Comparison of ENCODE assay signal across 30 mouse cellular contexts in genomic region chr5:129865841-129866240, GRCm38 (mm10). TPM values are rescaled to one million over a fixed set of nuclear protein-coding genes. Genes with fewer than 3 reads are reported as not detected.
A peak's percentile ranks its signal among the peaks of the same experiment; 100 is the strongest.
DNase-seq lines count a peak whose midpoint lies in the region; ATAC-seq and TF ChIP-seq lines count a peak whose summit lies in the region.
"Had no signal": no experiment of that assay in that cellular context is flagged by ENCODE, and none has a peak within 500 bp of the region (broad histone marks: within the 10 kb centered on the region; RNA-seq: fewer than 3 reads in every experiment).

No protein-coding gene starts in this region.

- H3K4me1 ChIP-seq in stomach, postnatal 0 days (replicated peaks; ENCODE audit: control insufficient read depth, insufficient read depth): no peaks in the 10 kb centered on the region
- H3K4me1 ChIP-seq: forebrain, embryonic 12.5 days; forebrain, embryonic 15.5 days had no signal

- H3K36me3 ChIP-seq in stomach, postnatal 0 days (ENCODE audit: control insufficient read depth, insufficient read depth, low read length): 0 out of 2 replicates have a peak, but pooled peaks cover 2% of the 10 kb centered on the region

- no peak for TF ChIP-seq EP300 in stomach, postnatal 0 days (optimal IDR thresholded peaks at IDR 0.05)

- no peak overlapping the region for H3K4me3 ChIP-seq in stomach, postnatal 0 days (ENCODE audit: low read depth, low read length)
- H3K4me3 ChIP-seq: embryonic facial prominence, embryonic 10.5 days; embryonic facial prominence, embryonic 13.5 days; erythroblast, embryonic 14.5 days; forebrain, embryonic 12.5 days; forebrain, embryonic 15.5 days; heart, adult 2 months; heart, embryonic 10.5 days; heart, embryonic 13.5 days had no signal

- no peak overlapping the region for H3K4me2 ChIP-seq in stomach, postnatal 0 days (replicated peaks; ENCODE audit: low read depth)
- H3K4me2 ChIP-seq: embryonic facial prominence, embryonic 13.5 days; forebrain, embryonic 12.5 days; forebrain, embryonic 15.5 days; heart, embryonic 13.5 days; hindbrain, embryonic 14.5 days had no signal

- no peak overlapping the region for H3K9ac ChIP-seq in stomach, postnatal 0 days (ENCODE audit: low read length)
- H3K9ac ChIP-seq: embryonic facial prominence, embryonic 13.5 days; forebrain, embryonic 12.5 days; forebrain, embryonic 15.5 days; heart, embryonic 13.5 days; hindbrain, embryonic 14.5 days had no signal

- 78% methylated on average over 12 of the region's 12 CpGs for WGBS in stomach, postnatal 0 days

- no peaks in the 10 kb centered on the region for H3K27me3 ChIP-seq in stomach, postnatal 0 days (ENCODE audit: control insufficient read depth, insufficient read depth, low read length)
- H3K27me3 ChIP-seq: embryonic facial prominence, embryonic 13.5 days; forebrain, embryonic 12.5 days; forebrain, embryonic 15.5 days; heart, embryonic 13.5 days; Patski had no signal

- H3K9me3 ChIP-seq in stomach, postnatal 0 days (ENCODE audit: control insufficient read depth, low read length): no peaks in the 10 kb centered on the region
- H3K9me3 ChIP-seq: embryonic facial prominence, embryonic 13.5 days; forebrain, embryonic 12.5 days; forebrain, embryonic 15.5 days; heart, embryonic 10.5 days; heart, embryonic 13.5 days had no signal

- peak; percentile 35 for DNase-seq in gastrocnemius, postnatal 25 days
- DNase-seq in gastrocnemius, postnatal 4 days (ENCODE audit: low spot score in 2 of 2): no peak
- DNase-seq in R1 (ENCODE audit: low read depth, low spot score): peak; percentile 64
- peak; percentile 25 for DNase-seq in stomach, postnatal 0 days (ENCODE audit: low spot score)
- DNase-seq in right cerebral cortex, adult 2 months (ENCODE audit: low spot score in 2 of 2): no peak
- no peak for DNase-seq in layer of hippocampus, postnatal 10 days (ENCODE audit: low spot score in 2 of 2)
- DNase-seq: adrenal gland, adult 8-10 months; adrenal gland, postnatal 25 days; cerebellum, adult 11-12 months; cerebellum, adult 8-10 months; cerebellum, postnatal 10 days; cerebellum, postnatal 36 days; embryo, embryonic 11 days; heart, adult 2 months; heart, postnatal 14 days; heart, postnatal 4 days had no signal

- no peak for TF ChIP-seq CTCF in stomach, postnatal 0 days (IDR thresholded peaks at IDR 0.05; ENCODE audit: low read depth)

- ATAC-seq in stomach, postnatal 0 days (ENCODE audit: low FRiP score, low TSS enrichment): peak; percentile 47; the same call in 1 of the 2 replicates
- ATAC-seq: CD4-positive, CD25-positive, alpha-beta regulatory T cell, adult 4 months; forebrain, embryonic 15.5 days; hindbrain, postnatal 0 days; inflammation-experienced regulatory T-cells, adult 6 months; intestine, embryonic 16.5 days; Patski had no signal

- no peak overlapping the region for H3K27ac ChIP-seq in stomach, postnatal 0 days (replicated peaks)
- H3K27ac ChIP-seq: embryonic facial prominence, embryonic 10.5 days; embryonic facial prominence, embryonic 13.5 days; forebrain, embryonic 12.5 days; forebrain, embryonic 15.5 days; heart, adult 2 months; heart, embryonic 10.5 days; heart, embryonic 13.5 days; hindbrain, embryonic 14.5 days; hindbrain, postnatal 0 days had no signal

RNA-seq across cellular contexts. Expression of gene Sumf2, which starts 19.1 kb away (rescaled TPM):
- 1 to 10 TPM; 8.4 to 8.6 TPM for total RNA-seq in gastrocnemius, postnatal 25 days (2021)
- 10 to 100 TPM; 20.9 to 22.2 TPM for total RNA-seq in gastrocnemius, postnatal 4 days (2021)
- 24.5 and 27.3 TPM in 2 replicates for polyA plus RNA-seq in stomach, postnatal 0 days (2015; fragmentation: Nextera tagmentation; extraction: Ambion mirVana)
- total RNA-seq in layer of hippocampus, postnatal 10 days (2021): 10 to 100 TPM; 19.9 to 25.8 TPM

RNA-seq across cellular contexts. Expression of gene Chchd2, which starts 21.4 kb away (rescaled TPM):
- total RNA-seq in gastrocnemius, postnatal 25 days (2021): 100 to 1,000 TPM; 560 to 586 TPM
- total RNA-seq in gastrocnemius, postnatal 4 days (2021): 100 to 1,000 TPM; 413 to 416 TPM
- 906 and 964 TPM in 2 replicates for polyA plus RNA-seq in stomach, postnatal 0 days (2015; fragmentation: Nextera tagmentation; extraction: Ambion mirVana)
- total RNA-seq in layer of hippocampus, postnatal 10 days (2021): 100 to 1,000 TPM; 411 to 434 TPM

RNA-seq across cellular contexts. Expression of gene Zbed5, which starts 29.7 kb away (rescaled TPM):
- total RNA-seq in gastrocnemius, postnatal 25 days (2021): 1 to 10 TPM in 1 of 2 experiments, under 1 TPM in 1; 0.19 to 1.1 TPM
- 1 to 10 TPM; 1.5 to 2.0 TPM for total RNA-seq in gastrocnemius, postnatal 4 days (2021)
- 1.8 and 2.6 TPM in 2 replicates for polyA plus RNA-seq in stomach, postnatal 0 days (2015; fragmentation: Nextera tagmentation; extraction: Ambion mirVana)
- 1 to 10 TPM; 4.7 to 5.6 TPM for total RNA-seq in layer of hippocampus, postnatal 10 days (2021)

RNA-seq across cellular contexts. Expression of gene Phkg1, which starts 32.5 kb away (rescaled TPM):
- total RNA-seq in gastrocnemius, postnatal 25 days (2021): 100 to 1,000 TPM; 297 to 365 TPM
- 10 to 100 TPM; 85.0 to 98.6 TPM for total RNA-seq in gastrocnemius, postnatal 4 days (2021)
- polyA plus RNA-seq in stomach, postnatal 0 days (2015; fragmentation: Nextera tagmentation; extraction: Ambion mirVana): 0.08 and 0.25 TPM in 2 replicates
- total RNA-seq in layer of hippocampus, postnatal 10 days (2021): 10 to 100 TPM; 12.6 to 15.9 TPM
- polyA plus RNA-seq: erythroblast, embryonic 14.5 days; G1E had no signal

RNA-seq across cellular contexts. Expression of gene Nupr1l, which starts 42.5 kb away (rescaled TPM):
- 1 to 10 TPM in 1 of 2 experiments, not detected in 1; 1.2 TPM for total RNA-seq in gastrocnemius, postnatal 25 days (2021)
- total RNA-seq in gastrocnemius, postnatal 4 days (2021): 1 to 10 TPM; 1.5 to 1.8 TPM
- polyA plus RNA-seq in stomach, postnatal 0 days (2015; fragmentation: Nextera tagmentation; extraction: Ambion mirVana): 2.2 and 3.0 TPM in 2 replicates
- 1 to 10 TPM; 2.2 to 2.7 TPM for total RNA-seq in layer of hippocampus, postnatal 10 days (2021)
- polyA plus RNA-seq: erythroblast, embryonic 14.5 days had no signal

Comparison
In these comparisons a context has a peak if more than half of its experiments do, and no peak if none do; other contexts are left out.
1. DNase-seq: peak in gastrocnemius, postnatal 25 days (single experiment), R1 (single experiment) and stomach, postnatal 0 days (single experiment); none in gastrocnemius, postnatal 4 days (0 of 2), right cerebral cortex, adult 2 months (0 of 2) and layer of hippocampus, postnatal 10 days (0 of 2).